Mouse (Mus musculus): ENCODE results near the gene Bphl. TPM values are rescaled to one million over a fixed set of nuclear protein-coding genes. Genes with fewer than 3 reads are reported as not detected.
A peak's percentile ranks its signal among the peaks of the same experiment; 100 is the strongest.

The Bphl gene
- 47.1 and 56.5 TPM in 2 replicates for polyA plus RNA-seq (2012; rRNA removed)

- peak; percentile 87 to 94 for DNase-seq (ENCODE audit: extremely low spot score in 1 of 2, low spot score in 1 of 2)
Observed at GRCm38 (mm10) chr13:34037172-34038055, at the start of gene Bphl. Gene Bphl, plus strand, starts transcription at chr13:34037597.

- no peak for DNase-seq (ENCODE audit: extremely low spot score in 1 of 2, low spot score in 1 of 2)
Observed at GRCm38 (mm10) chr13:33989625-33990024, 47.8 kb upstream of the Bphl start.

GRCm38 (mm10) chr13:33995197-33995596 is 42.2 kb upstream of the Bphl start:
- peak; percentile 32 to 81 for DNase-seq (ENCODE audit: extremely low spot score in 1 of 2, low spot score in 1 of 2)

GRCm38 (mm10) chr13:34002058-34003006 is 35.1 kb upstream of the Bphl start, which contains the start of the genes Ripk1 and Serpinb6a:
Gene Ripk1, plus strand, starts transcription at chr13:34002363.
Gene Serpinb6a, minus strand, starts transcription at chr13:34002794.
- peak; percentile 70 to 91 for DNase-seq (ENCODE audit: extremely low spot score in 1 of 2, low spot score in 1 of 2)

GRCm38 (mm10) chr13:34003058-34003457 is 34.3 kb upstream of the Bphl start:
- DNase-seq (ENCODE audit: extremely low spot score in 1 of 2, low spot score in 1 of 2): no peak

- no peak for DNase-seq (ENCODE audit: extremely low spot score in 1 of 2, low spot score in 1 of 2)
Observed at GRCm38 (mm10) chr13:34007234-34007633, 30.2 kb upstream of the Bphl start.

- no peak for DNase-seq (ENCODE audit: extremely low spot score in 1 of 2, low spot score in 1 of 2)
Observed at GRCm38 (mm10) chr13:34016927-34017569, 20.3 kb upstream of the Bphl start.

- no peak for DNase-seq (ENCODE audit: extremely low spot score in 1 of 2, low spot score in 1 of 2)
Observed at GRCm38 (mm10) chr13:34018521-34018920, 18.9 kb upstream of the Bphl start.

- no peak for DNase-seq (ENCODE audit: extremely low spot score in 1 of 2, low spot score in 1 of 2)
Observed at GRCm38 (mm10) chr13:34021998-34022397, 15.4 kb upstream of the Bphl start.

GRCm38 (mm10) chr13:34032041-34032440 is 5.4 kb upstream of the Bphl start:
- no peak for DNase-seq (ENCODE audit: extremely low spot score in 1 of 2, low spot score in 1 of 2)

- DNase-seq (ENCODE audit: extremely low spot score in 1 of 2, low spot score in 1 of 2): no peak
Observed at GRCm38 (mm10) chr13:34035424-34035823, 2.0 kb upstream of the Bphl start.

GRCm38 (mm10) chr13:34036726-34037125 is 671 bp upstream of the Bphl start:
- no peak for DNase-seq (ENCODE audit: extremely low spot score in 1 of 2, low spot score in 1 of 2)

- no peak for DNase-seq (ENCODE audit: extremely low spot score in 1 of 2, low spot score in 1 of 2)
Observed at GRCm38 (mm10) chr13:34038056-34038432, 647 bp downstream of the Bphl start.

GRCm38 (mm10) chr13:34038901-34039341 is 1.5 kb downstream of the Bphl start:
- no peak for DNase-seq (ENCODE audit: extremely low spot score in 1 of 2, low spot score in 1 of 2)

- no peak for DNase-seq (ENCODE audit: extremely low spot score in 1 of 2, low spot score in 1 of 2)
Observed at GRCm38 (mm10) chr13:34040091-34040490, 2.7 kb downstream of the Bphl start.

GRCm38 (mm10) chr13:34043716-34044393 is 6.5 kb downstream of the Bphl start:
- no peak for DNase-seq (ENCODE audit: extremely low spot score in 1 of 2, low spot score in 1 of 2)

- no peak for DNase-seq (ENCODE audit: extremely low spot score in 1 of 2, low spot score in 1 of 2)
Observed at GRCm38 (mm10) chr13:34045511-34046249, 8.3 kb downstream of the Bphl start.

GRCm38 (mm10) chr13:34046421-34047012 is 9.1 kb downstream of the Bphl start:
- DNase-seq (ENCODE audit: extremely low spot score in 1 of 2, low spot score in 1 of 2): peak; percentile 65 to 93

- no peak for DNase-seq (ENCODE audit: extremely low spot score in 1 of 2, low spot score in 1 of 2)
Observed at GRCm38 (mm10) chr13:34047526-34047925, 10.1 kb downstream of the Bphl start.

Data from frontal cortex, adult 2 months (tissue).